Mouse (Mus musculus) left cerebral cortex, adult 18-20 months (tissue): ENCODE results near the gene Nr4a3. TPM values are rescaled to one million over a fixed set of nuclear protein-coding genes. Genes with fewer than 3 reads are reported as not detected.

ENCODE experiments used
- DNase-seq, 2 experiments: peaks; one replicate each; pipeline ENCODE4 v3.0.0; 2021 to 2022; ENCODE audit warnings: low spot score in 2 of 2, mixed read lengths in 1 of 2
- total RNA-seq, 2 experiments: library from RNA; stranded (reverse); gene quantifications; 2 replicates each; pipeline ENCODE4 v1.2.3; 2021

Gene Nr4a3
- total RNA-seq, 2 experiments from 2014 or later: 23.7 to 48.0 TPM

DNA sequence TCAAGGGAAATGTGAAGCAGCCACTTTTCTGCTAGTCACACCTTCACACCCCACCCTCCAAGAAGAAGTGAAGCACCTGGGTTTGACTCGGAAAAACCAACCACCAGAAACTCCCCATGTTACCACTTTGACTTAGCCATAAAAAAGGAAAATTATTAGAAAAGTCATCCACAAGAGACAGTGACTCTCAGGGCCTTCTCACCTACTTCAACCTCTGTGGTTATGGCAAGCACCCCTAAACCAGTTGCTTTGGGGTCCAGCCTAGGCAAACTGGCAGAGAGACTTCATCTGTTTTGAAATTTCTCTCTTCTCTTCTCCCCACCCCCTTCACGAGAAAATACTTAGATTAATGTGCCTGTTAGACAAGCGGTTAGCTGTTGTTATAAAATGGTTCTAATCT is 5.1 kb downstream of the Nr4a3 start:
- DNase-seq: no peak

- DNase-seq: peak in 1 of 2 experiments; percentile 19
Observed at GRCm38 (mm10) chr4:48050442-48050841, 5.5 kb downstream of the Nr4a3 start.

- DNase-seq: no peak
Observed at GRCm38 (mm10) chr4:48051086-48051673, 6.2 kb downstream of the Nr4a3 start.

DNA sequence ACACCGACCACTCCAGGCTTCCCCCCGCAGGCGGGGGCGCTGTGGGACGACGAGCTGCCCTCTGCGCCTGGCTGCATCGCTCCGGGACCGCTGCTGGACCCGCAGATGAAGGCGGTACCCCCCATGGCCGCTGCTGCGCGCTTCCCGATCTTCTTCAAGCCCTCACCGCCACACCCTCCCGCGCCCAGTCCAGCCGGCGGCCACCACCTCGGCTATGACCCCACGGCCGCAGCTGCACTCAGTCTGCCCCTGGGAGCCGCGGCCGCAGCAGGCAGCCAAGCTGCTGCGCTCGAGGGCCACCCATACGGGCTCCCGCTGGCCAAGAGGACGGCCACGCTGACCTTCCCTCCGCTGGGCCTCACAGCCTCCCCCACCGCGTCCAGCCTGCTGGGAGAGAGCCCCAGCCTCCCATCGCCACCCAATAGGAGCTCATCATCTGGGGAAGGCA is 6.7 kb downstream of the Nr4a3 start:
- DNase-seq: no peak

GRCm38 (mm10) chr4:48061716-48062115 is 16.8 kb downstream of the Nr4a3 start:
- no peak for DNase-seq

DNA sequence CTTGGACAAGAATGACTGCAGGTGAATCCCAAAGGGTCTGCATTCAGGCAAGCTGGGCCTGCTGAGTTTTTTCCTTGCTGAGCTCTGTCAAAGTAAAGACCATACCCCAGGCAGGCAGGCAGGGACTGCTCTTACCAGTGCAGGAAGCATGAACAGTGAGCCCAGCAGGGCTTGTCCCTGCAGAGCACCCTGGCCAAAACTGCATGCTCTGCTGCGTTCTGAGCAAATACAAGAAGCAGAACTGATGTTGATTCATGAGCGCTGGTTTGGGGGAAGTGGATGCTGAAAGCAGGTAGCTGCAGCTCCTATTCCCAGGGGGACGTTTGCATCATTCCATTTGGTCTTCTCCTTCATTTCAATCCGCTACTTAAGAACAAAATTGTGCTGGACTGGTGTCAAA is 19.4 kb downstream of the Nr4a3 start:
- DNase-seq: no peak

DNA sequence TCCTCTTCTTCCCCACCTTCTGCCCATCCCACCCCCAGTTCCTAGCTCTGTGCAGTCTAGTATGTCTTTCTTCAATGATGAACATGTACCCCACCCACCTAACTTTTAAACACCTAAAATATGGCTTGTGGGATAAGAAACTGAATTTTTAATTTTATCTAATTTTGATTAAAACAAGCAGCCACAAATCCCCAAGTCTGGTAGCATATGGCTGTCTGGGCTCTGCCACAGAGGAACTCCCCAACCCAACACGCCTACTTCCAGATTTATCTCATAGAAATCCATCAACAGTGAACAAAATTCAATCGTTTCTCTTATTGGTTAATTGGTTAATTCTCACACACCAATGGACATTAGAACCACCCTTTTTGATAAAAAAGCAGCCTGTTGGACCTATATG is 21.7 kb downstream of the Nr4a3 start:
- no peak for DNase-seq

- DNase-seq: no peak
Observed at GRCm38 (mm10) chr4:48069111-48069510, 24.2 kb downstream of the Nr4a3 start.

GRCm38 (mm10) chr4:48072006-48072405 is 27.1 kb downstream of the Nr4a3 start:
- no peak for DNase-seq

DNA sequence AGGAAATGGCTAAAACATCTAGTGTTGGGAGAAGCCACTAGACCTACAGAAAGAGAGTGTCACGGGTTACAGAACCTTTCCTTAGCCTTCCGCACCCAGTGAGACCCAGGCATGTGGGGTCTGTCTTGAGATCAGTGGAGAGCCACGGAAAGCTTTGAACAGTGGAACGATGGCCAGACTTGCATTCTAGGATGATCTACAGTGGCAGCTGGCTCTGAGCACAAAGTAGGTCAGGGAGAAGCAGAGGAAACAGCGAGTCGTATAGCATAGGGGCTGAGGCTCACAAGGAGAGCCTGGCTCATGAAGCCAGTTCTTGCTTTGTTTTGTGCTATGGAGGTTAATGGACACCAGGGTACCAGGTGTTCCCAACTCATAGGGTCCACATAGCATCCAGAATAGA is 28.4 kb downstream of the Nr4a3 start:
- DNase-seq: no peak

DNA sequence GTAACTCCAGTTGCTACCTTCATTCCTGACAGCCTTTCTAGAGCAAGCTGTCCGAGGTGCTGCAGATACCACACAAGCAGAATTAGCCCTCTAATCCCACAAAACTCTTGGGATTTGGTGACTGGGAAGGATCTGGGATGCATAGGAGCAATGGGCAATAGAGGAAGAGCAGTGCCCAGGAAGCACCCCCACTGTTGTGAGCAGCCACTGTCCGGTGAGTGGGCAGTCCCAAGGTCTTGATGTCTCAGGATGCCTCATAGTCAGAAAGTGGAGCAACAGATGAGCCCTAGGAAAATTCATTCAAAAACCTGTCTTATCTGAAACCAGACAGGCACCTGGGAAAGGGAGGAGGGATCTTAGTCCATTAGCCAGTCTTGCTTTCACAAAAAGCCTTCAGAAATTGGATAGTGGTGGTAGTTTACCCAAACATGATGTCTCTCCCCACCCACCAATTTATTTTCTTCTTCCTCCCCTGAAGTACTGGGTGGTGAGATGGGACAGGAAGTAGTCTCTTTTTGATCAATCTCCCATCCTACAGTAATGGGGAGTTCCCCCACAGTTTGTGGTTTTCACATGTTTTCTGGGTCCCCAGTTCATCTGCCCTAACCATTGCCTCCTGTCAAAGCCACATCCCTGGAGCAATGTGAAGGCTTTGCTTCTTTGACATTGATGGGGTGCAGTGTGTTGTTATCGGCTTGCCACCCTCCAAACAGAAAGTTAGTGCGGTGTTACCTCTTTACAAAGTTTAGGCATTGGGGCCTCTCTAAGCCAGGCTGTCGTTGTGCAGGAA is 29.7 kb downstream of the Nr4a3 start:
- no peak for DNase-seq

- peak in 1 of 2 experiments; percentile 12 for DNase-seq
Observed at GRCm38 (mm10) chr4:48076693-48077471, 31.9 kb downstream of the Nr4a3 start.

GRCm38 (mm10) chr4:48078213-48078612 is 33.3 kb downstream of the Nr4a3 start:
- DNase-seq: no peak

- no peak for DNase-seq
Observed at GRCm38 (mm10) chr4:48079285-48080039, 34.5 kb downstream of the Nr4a3 start.

GRCm38 (mm10) chr4:48083452-48083851 is 38.5 kb downstream of the Nr4a3 start:
- DNase-seq: no peak

DNA sequence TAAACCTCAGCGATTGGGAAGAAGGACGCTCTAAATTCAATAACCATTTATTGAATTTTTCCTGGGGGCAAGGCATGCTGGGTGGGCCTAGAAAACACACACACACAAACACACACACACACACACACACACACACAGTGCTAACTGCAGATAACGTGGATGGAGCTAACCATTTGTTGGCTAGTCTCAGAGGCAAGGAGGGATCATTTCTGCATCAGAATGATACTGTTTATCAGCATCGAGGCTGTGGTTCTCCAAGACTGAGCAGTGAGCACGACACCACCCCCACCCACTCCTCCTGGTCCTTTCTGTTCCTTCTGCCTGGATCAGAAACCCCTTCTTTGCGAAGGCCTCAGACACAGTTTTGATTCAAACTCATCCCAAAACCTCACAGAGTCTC is 41.7 kb downstream of the Nr4a3 start:
- no peak for DNase-seq

DNA sequence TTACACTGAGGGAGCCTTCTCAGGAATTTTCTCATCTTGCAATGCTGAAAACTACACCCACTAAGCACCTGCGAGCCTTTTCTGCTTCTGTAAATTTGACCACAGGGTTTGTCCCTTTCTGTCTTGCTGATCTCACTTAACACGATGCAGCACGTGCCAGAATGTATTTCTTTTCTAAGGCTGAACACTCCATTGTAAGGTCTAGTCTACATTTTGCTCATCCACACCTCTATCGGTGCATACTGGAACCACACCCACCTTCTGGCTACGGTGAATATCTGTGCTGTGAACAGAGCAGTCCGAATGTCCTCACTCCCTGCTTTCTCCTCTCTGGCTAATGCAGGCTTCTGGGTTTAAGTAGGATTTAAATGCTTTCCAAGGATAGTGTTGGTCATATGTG is 42.5 kb downstream of the Nr4a3 start:
- no peak for DNase-seq

GRCm38 (mm10) chr4:48093221-48093620 is 48.3 kb downstream of the Nr4a3 start:
- peak in 1 of 2 experiments; percentile 16 for DNase-seq

DNA sequence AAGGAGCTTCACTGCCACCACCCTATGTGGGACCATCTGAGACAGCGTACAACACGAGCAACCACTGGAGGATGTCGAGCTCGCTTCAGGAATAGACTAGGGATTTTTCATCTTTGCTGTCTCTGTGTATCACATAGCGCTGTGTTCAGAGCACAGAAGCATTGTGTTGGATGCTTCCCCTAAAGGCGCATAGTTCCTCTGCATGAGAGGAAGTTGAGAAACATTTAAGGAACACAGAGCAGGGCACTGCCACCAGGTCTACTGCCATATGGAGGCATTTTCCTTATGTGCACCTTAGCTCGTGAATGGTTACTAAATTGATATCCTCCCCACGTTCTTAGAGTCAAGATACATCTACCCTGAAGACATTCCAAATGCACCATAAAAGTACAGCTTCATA is 55.3 kb downstream of the Nr4a3 start:
- no peak for DNase-seq

DNA sequence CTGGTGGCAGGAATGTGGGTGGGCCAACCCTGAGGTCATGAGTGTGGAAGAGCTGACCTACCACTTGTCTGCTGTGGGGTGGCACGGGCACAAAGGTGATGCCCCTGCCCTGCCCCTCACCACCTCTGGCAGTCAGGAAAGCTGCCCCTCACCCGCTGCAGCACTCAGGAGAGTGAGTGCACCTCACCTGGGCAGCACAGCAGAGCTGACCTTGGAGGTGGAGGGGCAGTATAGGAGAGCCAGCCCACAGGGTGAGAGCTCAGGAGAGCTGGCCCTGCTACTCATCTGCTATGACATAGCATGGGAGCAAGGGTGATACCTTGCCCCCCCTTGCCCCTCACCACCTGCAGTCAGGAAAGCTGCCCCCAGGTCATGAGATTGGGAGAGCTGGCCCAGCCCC is 57.0 kb downstream of the Nr4a3 start:
- DNase-seq: no peak

DNA sequence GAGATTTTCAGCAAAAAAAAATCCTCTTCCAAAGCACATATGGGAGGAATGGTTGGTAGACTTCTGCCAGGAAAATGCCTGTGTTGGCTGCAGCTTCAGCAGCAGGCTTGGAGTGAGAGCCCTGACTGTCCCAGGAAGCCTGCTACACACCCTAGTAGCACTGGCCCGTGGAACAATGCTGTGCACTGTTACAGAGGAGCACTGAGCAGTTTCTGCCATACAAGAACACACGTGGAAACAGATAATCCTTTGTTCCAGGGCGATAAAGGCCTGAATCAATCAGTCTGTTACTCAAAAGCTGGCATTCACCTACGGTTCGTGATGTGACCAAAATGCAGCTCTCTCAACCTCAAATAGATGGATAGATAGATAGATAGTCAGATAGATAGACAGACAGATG is 60.4 kb downstream of the Nr4a3 start:
- no peak for DNase-seq
